Mouse (Mus musculus): ENCODE results near the gene Numbl.
A peak's percentile ranks its signal among the peaks of the same experiment; 100 is the strongest.

The Numbl gene

DNA sequence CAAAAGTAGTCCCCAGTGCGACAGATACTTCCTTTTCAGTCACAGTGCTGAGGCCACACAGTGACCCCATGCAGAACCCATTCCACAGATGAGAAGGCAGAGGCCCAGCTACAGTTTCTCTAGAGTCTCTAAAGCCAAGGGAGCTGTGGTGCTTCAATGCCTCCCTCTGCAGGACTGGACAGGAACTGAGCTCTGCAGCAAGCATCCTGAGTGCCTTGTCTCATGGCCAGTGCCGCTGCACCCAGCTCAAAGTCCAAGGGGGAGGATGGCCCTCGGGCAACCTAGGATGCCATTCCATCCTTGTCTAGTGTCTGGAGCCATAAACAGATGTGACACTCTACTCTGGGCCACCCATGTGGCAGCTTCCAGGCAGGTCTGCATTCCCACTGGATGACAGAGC, 2.5 kb upstream of the Numbl start:
- DNase-seq, result peak; percentile 92

DNA sequence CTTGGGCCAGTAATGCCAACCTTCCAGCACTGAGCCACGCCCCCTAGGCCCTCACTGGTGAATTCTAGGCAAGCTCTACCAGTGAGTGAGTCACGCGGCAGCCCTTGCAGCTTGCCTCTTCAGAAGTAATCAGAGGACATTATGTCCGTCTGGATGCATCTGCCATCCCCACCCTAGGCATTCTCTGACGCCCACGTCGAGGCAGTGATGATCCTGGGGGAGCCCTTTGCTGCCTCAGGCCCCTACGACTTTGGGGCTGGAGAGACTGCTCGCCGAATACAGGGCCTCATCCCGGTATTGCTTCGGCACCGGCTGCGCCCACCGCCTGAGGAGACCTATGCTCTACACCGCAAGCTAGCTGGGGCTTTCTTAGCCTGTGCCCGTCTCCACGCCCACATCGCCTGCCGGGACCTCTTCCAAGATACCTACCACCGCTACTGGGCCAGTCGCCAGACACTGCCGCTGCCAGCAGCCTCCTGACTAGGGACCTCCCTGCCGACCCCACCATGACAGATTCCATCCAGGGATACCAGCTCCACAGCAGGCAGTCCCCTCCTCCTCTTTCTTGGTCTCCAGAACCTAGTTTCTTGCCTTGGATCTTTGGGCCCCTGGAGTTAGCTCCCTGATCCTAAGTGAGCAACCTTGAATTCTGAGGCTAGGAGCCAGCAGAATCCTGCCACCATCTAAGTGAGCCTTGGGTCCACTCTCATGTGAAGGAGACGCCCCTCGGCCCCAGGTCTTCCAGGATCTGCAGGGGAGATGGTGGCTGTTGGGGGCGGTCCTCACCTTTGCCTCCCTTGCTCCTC, 984 bp upstream of the Numbl start:
- DNase-seq, result peak; percentile 95

DNA sequence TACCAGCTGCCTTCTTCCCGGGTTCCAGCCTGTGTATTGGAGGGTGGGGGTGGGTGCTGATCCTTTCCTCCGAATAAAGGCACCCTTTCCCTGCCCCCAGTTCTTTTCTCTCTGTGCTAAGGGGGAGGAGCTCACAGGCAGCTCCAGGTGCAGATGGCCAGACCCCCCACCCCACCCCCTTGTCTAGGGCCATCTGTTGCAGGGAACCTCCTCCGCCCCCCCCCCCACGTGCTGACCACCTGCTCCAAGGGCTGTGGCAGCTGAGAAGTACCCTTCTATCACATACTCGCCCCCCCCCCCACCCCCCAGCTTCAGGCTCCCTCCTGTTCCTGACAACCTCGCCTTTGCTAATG, 405 bp upstream of the Numbl start:
- no peak for DNase-seq

DNA sequence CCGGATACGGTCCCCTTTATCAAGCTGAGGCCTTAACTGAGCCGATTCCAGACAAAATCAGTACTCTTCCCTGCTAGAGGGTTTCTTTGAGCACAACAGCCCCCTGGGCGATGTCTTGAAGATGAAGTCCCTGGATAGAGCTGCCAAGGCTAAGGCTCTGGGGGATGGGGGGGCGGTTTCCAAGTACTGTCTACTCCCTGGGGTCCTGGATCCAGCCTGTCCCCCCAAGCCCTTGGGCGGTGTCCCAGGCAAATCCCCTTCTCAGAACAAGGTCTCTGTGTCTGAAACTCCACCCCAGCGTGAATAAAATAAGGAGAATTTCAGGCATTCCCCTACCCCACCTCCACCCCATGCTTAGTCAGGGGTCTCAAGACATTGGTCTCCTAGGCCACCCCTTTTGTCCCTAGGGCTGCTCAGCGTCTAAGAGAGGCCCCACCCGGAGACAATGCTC, 1.1 kb downstream of the Numbl start:
- DNase-seq, result peak; percentile 96

DNA sequence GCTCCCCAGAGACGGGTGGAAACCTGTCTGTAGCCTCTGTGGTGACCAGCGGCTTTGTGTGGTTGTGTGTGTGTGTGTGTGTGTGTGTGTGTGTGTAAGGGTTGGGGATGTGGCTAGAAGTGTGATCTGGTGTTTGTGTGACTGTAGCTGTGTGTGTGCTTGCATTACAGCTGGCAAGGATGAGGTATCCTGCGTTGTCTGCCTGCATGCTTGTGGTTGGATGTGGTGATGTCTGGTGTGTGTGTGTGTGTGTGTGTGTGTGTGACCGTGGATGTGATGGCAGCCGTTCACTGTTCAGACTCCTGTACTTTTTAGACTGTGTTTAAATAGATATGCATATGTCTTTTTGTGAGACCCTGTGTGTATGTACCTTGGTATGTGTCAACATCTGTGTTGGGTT, 1.5 kb downstream of the Numbl start:
- DNase-seq, result no peak

DNA sequence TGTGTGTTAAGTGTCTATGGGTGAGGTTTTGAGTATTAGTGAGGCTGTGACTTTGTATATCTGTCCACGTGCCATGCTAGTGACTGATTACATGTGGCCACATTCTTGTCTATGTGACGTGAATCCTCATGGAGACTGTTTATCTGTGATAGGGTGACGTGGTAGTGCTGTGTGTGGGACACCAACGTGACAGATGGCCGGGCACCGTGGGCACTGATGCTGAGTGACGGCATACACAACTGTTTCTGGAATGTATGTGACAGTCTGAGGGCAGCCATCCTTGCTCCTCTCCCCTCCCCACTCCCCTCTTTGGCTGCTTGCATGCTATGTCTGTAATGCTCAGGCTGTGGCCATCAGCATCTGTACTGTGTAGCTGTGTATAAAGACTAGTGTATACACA, 2.6 kb downstream of the Numbl start:
- DNase-seq, result peak; percentile 91

DNA sequence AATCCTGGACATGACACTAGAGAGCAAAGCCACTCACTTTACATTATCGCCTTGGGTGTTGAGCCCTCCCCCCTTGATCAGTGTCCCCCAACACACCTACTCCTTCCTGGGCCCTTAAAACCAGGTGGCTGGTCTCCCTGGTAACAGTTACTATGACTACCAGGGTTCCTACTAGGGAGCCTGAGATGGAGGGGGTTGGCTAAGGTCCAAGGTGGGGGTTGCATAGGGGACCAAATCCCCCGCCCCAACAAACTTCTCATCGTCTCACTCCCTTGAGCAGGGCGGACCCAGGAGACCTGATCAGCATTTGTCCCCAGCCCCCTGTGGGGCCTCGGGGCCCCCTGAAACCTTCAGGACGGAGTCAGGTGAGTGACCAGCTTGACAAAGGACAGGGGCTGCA, 3.7 kb downstream of the Numbl start:
- DNase-seq, result peak; percentile 91

DNA sequence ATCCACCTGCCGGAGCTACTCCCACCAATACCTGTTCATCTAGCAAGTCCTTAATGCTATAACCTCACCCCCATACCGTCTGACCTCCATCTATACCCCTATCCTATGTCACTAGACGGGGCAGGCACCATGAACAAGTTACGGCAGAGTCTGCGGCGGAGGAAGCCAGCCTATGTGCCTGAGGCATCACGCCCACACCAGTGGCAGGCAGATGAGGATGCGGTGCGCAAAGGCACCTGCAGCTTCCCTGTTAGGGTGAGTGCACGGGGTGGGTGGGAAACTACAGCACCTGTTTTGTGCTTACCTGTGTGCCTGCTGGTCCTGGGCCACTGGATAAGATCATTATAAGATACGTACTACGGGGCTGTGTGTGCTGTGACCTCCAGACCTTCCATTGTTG, 6.5 kb downstream of the Numbl start:
- DNase-seq, result no peak

DNA sequence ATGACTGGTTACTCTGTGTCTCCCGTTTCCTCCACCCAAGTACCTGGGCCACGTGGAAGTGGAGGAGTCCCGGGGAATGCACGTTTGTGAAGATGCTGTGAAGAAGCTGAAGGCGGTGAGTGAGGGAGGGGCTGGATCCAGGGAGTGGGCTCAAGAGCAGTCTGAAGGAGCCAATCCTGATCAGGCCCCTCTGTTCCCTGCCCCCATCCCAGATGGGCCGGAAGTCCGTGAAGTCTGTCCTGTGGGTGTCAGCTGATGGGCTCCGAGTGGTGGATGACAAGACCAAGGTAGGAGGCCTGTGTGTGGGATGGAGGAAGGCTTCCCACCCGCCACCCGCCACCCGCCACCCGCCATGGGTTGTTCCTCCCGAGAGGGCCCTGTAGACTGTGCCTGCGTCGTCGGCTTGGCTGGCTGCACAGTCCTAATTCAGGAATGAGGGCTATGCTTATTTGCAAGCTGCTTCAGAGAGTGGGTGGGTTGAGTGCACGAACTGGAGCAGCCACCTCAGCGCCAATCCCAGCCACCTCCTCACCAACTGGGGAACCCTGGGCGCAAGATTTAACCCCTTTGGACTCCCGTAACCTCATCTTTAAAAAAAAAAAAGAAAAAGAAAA, 8.4 kb downstream of the Numbl start:
- DNase-seq, result no peak

DNA sequence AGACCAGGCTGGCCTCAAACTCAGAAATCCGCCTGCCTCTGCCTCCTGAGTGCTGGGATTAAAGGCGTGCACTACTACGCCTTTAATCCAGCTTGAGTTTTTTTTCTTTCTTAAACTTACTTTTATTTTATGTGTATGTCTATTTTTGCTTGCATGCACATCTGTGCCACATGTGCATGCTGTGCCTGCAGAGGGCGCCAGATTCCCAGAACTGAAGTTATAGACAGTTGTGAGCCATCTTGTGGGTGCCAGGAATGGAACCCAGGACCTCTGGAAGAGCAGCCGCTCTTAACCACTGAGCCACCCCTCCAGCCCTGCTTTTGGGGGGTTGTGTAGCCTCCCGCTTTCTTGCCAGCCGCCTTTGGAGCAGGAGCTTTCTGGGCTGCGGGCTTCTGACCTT, 13.2 kb downstream of the Numbl start:
- DNase-seq, result no peak

DNA sequence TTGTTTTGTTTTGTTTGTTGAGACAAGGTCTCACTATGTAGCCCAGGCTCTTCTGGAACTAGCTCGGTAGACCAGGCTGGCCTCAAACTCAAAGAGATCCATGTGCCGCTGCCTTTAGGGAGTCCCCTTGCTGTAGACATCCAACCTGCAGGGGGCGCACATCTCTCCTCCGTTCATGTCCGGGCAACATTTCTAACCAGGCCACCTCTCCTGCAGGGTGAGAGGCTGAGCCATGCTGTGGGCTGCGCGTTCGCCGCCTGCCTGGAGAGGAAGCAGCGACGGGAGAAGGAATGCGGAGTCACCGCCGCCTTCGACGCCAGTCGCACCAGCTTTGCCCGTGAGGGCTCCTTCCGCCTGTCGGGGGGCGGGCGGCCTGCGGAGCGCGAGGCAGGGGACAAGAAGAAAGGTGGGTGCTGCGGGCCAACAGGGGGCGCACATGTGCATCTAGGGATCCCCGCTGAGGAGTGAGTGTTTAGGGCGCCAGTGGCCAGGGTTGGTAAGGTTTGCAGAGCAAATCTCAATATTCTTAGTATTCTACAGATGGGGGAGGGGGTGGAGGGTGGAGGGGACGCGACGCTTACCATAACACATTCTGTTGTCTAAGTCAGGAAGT, 15.6 kb downstream of the Numbl start:
- no peak for DNase-seq

DNA sequence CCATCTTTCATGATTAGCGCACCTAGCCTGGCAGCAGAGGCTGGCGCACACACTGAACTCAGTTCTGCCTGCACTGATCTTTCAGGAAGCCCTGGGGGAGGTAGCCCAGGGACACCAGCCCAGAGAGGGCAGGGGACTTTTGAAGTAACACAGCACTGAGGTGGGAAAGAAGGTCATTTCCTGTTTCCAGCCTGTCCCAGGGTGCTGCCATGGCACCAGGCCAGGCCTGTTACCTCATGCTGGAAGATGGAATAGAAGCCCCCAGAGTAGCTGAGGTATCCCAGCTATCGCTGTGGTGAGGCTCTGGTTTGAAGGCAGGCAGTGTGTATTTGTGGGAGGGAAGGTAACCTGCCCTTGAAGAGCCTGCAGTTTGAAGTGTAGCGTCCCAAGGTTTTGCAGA, 16.7 kb downstream of the Numbl start:
- DNase-seq, result peak; percentile 90

DNA sequence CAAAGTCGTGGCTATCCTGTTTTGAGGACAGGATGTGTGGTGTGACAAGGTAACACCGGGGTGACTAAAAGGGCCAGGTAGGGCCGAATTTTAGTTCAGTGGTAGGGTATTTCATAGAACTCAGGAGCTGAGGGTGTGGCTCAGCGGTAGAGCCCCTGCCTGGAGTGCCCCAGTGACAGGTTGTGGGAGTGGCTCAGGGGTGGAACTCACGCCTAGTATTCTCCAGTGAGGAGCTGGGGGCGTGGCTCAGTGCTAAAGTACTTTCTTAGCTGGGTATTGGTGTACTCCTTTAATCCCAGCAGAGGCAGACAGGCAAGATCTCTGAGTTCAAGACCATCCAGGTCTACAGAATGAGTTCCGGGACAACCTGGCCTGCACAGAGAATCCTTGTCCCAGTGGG, 17.8 kb downstream of the Numbl start:
- DNase-seq, result no peak

DNA sequence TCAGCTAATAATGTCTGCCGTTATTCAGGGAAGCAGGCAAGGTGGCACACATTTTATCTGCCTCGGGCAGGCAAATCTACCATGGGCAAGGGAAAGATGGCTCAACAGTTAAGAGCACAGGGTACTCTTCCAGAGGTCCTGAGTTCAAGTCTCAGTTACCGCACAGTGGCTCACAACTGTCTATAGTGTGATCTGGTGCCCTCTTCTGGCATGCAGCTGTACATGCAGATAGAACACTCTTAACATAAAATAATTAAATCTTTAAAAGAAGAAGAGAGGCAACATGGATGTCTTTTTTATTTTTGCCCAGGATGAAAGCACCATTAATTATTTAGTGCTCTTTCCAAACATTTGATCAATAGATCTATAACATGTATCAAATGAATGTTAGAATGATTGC, 19.0 kb downstream of the Numbl start:
- DNase-seq, result no peak

DNA sequence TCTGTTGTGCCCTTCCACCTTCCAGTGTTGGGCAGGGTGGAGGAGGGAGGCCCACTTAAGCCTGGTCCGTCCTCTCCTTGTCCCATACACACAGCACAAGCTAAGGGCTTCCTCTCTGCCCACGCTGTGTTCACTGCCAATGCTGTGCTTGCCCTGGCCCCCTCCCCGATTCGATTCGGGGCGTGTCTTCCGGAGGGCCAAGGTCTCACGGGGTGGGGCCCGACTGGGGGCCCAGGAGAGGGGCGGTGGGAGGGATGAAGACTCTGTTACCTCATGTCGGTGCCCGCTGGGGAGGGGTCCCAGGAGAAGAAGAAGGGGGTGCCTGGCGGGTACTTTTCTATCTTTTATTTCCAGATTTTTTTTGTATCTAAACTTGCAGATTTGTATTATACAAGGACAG, 23.5 kb downstream of the Numbl start:
- DNase-seq, result peak; percentile 85

DNA sequence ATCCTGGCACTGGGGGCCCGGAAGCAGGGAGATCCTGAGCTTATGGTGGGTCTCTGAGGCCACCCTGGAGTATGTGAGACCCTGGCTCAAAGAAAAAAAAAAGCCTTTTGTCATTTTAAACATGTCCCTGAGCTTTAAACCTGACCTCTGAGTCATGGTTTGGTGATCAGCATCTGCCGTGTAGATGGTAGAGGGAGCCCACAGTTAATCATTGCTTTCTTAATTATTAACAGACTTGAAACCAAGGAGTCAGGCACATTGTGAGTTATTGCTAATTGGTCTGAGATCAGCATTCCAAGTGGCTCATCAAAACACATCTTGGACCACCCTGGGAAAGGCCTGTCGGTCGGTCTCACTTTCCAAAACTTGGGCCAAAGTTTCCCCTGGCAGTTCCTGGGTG, 24.0 kb downstream of the Numbl start:
- DNase-seq, result no peak

DNA sequence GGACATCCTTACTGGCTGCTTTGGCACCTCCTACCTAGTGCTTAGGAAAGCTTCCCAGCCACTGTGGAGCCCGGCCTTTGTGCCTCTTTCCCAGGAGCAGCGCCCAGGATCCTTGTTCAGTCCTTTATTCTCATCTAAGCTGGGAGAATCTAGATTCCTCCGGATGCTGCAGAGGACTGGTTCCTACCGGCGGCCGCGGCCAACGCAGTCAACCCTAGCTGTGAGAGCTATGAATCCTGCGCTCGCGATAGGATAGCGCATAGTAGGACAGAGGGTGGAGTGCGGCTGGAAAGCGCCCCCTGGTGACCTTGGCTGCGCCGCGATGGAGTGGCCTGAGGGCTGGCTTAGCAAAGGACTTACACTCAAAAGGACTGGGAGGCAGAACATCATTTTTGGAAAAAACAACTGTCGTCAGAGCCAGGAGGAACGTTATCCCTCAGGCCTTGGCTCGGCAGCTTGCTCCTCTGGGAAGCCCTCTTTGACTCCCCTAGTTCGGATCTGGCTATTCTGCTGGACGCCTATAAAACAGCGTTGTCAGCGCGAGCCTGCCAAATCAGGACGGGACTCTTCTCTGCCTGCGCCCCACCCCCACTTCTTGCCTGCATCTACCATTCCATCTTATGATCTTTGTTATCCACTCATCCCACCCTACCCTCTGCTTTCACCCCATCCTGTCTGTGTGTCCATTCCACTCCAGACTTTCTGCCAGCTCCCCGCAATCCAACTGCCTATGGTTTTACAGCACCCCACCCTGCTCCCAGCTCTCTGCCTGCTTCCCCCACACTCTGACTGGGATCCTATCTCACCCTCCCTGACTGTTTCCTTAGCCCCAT, 26.8 kb downstream of the Numbl start:
- peak; percentile 98 for DNase-seq

DNA sequence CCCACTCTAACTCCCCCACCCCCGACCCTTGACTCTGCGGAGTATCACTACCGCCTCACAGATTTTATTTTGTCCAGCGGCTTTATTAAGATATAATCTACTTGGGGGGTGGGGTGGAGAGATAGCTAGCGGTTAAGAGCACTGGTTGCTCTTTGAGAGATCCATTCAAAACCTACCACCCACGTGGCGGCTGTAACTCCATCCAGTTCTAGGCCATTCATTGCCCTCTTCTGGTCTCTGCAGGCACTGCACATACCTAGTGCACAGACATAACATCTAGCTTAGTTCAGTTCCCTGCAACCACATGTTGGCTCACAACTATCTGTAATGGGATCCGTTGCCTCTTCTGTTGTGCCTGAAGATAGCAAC, 27.4 kb downstream of the Numbl start:
- peak; percentile 96 for DNase-seq

DNA sequence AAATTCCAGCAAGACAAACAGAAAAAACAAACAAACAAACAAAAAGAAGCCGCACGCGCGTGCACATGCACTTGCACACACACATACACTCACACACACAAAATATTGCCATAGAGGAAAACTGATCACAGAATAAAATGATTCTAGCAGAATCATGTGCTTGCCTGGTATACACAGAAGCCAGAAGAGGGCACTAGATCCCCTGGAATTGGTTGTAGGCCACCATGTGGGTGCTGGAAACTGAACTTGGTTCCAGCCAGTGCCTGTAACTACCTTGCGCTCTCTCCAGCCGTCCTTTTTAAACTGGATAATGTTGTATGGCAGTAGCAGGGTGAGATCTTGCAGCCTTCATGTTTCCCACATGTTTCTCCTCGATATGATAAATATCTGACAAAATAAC, 30.5 kb downstream of the Numbl start:
- no peak for DNase-seq

DNA sequence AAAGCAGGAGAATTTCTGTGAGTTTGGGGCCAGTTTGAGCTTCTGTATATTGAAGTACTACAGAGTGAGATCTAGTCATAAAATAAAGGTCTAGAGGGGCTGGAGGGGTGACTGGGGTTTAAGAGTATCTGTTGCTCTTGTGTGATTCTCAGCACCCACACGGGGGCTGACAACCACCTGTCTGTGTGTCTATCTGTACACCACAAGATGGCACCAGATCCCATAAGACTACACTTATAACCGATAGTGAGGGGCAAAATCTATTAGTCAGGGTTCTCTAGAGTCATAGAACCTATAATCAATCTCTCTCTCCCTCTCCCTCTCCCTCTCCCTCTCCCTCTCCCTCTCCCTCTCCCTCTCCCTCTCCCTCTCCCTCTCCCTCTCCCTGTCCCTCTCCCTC, 32.3 kb downstream of the Numbl start:
- no peak for DNase-seq

DNA sequence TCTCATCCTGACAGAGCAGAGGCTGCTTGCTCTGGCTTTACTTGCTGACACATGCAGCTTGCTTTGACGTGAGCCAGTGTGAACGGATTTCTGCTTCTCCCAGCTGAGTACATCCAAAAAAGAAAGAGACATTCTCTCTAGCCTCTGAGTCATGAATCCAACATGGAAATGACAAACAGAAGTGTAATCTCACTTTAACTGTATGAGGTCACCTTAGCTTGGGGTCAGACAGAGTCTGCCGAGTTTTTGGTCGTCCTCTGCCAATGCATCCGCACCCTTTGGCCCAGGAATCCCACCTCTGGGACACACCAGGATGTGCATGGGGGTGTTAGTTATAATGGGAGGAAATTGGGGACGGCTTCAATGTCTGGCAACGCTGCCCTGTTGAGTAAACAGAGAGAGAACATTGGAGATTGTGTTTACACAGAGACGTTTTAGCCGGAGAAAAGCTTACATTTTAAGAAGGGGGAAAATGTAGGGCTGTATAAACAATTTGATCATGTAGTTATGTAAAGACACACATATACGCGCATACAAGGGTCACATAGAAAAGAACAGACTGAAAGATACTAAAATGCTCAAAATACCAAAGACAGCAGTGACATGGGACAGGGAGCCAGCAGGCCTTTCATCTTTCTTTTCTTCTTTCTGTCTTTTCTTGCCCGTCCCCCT, 33.7 kb downstream of the Numbl start:
- DNase-seq, result peak; percentile 99

DNA sequence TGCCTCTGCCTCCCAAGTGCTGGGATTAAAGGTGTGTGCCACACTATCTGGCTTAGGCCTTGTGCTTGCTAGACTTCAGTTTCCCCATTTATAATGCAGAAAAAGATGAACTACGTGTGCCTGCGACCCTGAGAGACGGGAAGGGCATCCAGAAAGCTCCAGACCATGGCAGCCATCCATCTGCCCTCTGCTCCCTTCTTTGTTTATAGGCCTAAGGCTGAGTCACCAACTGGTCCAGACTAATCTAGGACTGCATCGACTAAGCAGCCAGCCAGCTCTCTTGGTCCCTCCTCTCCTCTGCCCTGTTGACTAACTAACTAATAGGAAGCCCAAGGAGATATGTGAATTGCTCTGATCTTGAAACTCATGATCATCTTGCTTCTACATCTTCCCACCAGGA, 37.7 kb downstream of the Numbl start:
- peak; percentile 89 for DNase-seq

DNA sequence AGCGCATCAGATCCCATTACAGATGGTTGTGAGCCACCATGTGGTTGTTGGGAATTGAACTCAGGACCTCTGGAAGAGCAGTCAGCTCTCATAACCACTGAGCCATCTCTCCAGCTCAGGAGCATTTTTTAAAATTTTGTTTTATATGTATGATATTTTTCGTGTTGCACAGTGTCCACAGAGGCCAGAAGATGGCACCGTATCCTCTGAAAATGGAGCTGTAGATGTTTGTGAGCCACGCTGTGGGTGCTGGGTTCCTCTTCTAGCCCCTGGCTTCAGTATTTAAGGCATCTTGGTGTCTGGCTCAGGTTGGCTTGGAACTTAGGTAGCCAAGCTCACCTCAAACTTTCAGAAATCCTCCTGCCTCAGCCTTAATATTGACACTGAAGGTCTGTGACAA, 38.3 kb downstream of the Numbl start:
- no peak for DNase-seq
